Mouse (Mus musculus): ENCODE measurements around the gene Dapk2.
A peak's percentile ranks its signal among the peaks of the same experiment; 100 is the strongest.

The Dapk2 gene

DNA sequence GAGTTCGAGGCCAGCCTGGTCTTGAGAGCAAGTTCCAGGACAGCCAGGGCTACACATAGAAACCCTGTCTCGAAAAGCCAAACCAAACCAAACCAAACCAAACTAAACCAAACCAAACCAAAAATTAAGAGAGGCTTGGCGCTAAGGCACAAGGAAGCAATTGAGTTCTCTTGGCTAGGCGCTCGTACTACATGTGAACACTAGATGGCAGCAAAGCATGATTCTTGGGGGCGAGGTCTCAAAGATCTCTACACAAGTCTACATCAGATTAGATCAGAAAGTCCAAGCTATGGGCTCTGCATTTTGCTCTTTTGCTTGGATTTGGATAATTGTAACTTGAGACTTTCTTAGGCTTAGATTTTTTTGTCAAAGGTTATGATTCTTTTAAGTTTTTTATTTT lies 13.8 kb upstream of the Dapk2 start:
- peak; percentile 78 for DNase-seq

DNA sequence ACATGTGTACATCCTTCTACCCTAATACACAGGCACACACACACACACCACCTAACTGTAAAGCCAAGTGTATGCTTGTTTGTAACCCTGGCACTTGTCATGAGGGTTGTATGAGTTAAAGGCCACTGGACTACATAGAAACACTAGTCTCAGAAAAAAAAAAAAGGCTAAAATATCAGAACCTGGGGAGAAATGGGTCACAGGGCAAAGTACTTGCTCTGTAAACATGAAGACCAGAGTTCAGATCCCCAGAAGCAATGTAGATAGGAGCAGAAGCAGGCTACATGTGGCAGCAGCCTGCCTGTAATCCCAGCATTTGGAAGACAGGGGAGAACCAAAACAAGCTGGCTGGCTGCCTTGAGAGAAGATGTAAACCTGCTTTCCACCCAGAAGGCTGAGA lies 11.9 kb upstream of the Dapk2 start:
- DNase-seq, result no peak

DNA sequence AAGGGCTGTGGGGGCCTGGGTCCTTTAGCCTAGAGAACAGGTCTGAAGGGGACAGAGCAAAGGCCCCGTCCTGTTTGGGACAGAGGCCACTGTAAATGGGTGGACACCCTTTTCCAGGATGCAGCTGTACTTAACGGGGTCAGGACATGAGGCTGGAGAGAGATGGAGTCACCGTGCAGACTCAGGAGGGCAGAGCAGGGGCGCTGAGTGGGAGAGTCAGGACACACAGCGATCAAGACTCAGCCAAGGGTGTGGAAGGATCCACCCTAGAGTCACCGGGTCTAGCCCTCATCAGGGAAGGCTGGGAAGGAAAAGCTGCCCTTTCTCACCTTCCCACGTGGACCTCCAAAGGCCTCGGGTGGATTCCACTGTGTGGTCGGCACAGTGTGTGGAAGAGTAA lies 6.0 kb upstream of the Dapk2 start:
- no peak for DNase-seq

DNA sequence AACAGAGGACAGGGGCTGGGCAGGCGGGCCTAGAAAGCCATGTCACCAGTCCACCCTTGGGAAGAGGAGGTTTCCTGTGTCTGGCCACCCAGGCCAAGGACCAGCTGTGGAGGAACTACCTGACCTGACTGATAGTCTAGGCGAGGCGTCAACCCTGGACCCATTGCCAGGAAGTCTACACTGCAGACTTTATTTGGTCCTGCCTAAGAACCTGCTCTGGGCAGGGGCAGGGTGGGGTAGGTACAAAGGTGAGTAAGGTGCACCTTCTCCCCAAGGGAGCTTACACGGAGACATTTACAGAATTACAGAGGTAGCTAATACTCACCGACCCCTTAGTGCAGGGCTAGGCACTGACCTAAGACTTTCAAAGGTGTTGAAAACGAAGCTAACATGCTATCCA lies 4.4 kb upstream of the Dapk2 start:
- DNase-seq, result no peak

DNA sequence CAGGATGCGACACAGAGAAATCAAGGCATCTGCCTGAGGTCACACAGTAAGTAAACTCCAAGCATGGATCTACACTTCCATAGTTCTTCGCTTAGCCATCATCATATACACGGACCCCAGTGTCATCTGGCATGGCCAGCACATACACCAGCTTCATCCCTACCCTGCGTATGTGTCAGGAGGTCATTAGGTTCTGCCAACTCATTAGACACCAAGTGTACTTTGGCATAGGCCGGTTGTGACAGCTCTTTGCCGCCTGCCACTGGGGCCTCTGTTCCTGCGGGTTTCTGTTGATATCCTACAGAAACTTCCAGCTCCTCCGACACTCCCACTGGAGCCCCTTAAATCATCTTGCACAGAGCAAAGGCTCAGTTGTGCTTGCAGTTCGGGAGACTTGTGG lies 4.0 kb upstream of the Dapk2 start:
- no peak for DNase-seq

DNA sequence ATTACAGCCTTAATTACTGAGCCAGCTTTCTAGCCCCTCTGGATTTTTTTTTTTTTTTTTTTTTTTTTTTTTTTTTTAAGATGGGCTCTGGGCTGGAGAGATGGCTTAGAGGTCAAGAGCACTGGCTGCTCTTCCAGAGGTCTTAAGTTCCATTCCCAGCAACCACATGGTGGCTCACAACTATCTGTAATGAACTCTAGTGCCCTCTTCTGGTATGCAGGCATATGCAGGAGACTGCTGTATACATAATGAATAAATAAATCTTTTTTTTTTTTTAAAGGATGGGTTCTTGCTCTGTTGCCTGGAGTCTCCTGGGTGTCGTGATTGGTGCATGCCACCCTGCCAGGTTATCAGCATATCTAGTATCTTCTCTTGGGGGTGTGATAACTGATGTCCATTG lies 2.5 kb upstream of the Dapk2 start:
- DNase-seq, result no peak

DNA sequence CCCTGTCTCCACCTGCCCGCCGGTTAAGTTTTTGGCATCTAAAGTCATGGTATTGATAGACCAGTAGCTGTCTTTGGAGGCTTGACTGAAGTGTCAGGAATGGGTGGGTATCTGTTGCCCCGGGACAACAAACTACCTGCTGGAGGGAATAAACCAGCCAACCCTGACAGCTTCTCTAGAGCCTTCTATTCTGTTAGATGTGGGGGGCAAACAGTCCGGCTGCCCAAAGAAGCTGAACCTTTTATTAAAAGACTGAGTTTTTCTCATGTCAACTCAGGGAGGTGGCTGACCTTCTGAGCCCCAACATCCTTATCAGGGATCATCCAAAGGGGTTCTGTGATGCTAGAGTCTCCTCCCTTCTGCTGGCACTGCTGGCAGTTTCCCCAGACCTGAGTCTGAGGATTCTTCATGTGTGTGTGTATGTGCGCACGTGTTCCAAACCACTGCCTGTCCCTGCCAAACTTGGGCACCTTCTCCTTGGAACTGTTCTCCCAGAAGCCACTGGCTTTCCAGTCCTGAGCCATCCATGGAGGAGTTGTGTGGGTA lies 935 bp downstream of the Dapk2 start:
- no peak for DNase-seq

DNA sequence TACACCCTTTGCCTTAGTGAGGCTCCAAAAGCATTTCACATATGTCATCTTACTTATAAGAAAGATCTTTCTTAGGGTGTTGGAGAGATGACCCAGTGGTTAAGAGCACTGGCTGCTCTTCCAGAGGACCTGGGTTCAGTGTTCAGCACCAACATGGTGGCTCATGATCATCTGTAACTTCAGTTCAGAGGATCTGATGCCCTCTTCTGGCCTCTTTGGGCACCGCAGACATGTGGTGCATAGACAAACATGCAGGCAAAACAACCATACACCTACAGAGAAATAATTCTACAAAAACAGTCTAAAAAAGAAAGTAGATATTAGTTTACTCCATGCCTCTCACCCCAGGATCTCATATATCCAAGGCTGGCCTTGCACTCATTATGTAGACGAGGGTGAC lies 2.1 kb downstream of the Dapk2 start:
- no peak for DNase-seq

DNA sequence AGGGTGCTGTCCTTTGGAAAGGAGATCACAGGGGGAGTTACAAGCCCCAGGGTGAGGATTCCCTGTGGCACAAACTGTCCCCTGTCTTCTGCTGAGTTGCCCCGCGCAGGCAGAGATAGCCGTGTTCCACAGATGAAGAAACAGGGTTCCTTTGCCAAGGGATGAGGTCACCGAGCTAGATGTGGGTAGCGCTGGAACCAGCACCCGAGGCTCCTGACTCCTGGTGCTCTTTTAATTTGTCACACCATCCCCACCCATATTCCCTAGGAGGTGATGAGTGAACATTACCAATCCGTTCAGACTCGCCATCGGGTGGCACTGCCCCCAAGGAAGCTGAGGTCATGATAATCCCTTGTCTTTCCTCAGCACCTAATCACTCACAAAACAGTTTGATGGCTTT lies 5.0 kb downstream of the Dapk2 start:
- no peak for DNase-seq

DNA sequence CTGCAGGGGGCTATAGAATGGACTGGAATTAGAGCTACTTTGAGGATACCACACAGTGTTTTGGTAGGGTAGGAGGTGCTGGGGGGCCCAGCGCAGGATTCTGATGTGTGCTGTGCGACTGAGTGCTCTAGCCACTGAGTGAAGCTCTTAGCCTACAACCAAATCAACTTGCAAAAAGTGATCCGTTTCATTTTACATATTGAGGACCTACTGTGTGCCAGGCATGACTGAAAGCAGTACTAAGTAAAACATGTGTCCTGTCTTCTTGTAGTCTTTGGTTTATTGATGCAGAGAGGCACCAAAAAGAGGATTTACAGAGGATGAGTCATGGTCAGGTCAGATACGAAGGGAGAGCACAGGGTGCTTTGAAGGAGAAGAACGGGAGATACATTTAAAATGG lies 9.2 kb downstream of the Dapk2 start:
- DNase-seq, result no peak

DNA sequence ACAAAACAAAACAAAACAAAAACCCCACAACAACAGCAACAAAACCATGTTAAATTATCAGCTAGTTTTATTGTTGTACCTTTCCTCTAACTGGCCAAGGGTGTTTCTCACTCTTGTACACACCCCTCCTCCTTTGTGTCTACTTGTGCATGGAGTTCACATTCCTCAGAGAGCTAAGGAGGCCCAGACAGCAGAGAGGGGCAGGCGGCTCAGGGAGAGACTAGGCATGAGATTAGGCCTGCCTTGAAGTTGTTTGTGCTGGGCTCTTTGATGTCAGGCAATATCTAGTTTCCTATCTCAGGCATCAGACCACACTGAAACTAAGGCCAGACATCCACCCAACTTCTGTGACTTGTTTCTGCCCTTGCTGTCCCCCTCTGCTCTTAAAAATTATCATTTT lies 10.2 kb downstream of the Dapk2 start:
- no peak for DNase-seq

DNA sequence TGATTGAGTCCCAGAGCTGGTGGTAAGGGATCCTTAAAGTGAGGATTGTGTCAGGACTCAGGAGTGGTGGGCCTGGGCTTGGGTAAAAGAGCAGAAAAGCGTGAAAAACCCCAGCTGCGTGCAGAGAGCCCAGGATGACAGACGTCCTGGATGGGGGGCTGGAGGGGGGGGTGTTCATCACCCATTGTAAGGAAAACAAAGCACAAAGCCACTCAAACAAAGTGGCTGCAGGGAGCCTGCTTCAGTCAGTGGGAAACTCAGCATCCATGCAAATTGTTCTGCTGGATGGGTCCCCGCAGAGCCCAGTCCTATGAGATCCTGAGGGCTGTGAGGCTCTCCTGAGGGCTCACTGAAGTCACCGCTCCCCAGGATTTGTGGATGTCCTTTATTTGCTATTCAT lies 12.5 kb downstream of the Dapk2 start:
- DNase-seq, result no peak

DNA sequence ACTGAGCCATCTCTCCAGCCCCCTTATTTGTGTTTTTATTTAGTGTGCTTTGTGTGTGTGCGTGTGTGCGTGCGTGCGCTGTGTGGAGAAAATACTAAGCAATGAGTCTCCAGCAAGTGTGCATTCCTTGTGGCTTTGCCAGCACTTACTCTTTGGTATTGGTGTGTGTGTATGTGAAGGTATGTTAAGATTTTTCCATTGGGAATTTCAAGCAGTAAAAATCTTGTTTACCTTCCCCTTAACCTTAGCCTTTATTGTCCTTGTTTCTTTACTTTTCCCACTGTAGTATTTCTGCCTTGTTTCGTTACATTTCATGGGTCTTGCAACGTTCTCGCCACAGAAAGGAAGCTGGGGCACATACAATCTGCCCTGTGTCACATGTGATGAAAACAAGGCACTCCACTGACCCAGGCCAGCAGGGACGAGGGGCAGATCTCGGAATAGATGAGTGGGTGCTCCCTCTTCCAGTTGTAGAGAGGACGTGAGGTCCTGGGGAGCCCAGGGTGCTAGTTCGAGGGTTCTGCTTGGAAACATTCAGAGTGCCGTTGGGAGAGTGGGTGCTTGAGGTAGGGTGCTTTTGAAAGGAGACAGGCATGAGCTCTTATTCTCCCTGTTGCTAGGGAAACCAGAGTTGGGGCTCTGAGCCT lies 13.4 kb downstream of the Dapk2 start:
- DNase-seq, result no peak

DNA sequence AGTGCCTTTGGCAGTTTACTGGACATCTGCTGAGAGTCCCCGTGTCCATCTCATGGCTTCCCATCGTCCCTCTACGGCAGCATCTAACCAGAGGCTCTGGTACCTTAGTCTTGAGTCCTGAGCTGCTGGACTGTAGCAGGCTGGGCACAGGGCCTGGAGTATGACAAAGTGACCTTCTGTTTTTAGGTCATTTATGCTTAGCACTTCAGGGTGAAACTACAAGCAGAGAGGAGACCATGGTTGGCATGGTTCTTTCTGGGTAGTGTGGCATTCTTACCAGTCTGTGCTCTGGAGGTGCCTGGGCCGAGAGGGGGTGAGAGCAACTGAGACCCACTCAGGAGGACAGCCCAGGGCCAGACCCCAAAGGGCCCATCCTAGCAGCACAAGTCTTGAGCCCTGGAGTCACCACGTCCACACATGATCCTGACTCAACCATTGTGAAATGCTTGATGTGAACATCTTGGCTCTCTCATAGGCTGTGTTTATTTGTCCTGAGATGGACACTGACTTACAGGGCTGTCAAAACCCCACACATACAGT lies 15.4 kb downstream of the Dapk2 start:
- DNase-seq, result no peak

DNA sequence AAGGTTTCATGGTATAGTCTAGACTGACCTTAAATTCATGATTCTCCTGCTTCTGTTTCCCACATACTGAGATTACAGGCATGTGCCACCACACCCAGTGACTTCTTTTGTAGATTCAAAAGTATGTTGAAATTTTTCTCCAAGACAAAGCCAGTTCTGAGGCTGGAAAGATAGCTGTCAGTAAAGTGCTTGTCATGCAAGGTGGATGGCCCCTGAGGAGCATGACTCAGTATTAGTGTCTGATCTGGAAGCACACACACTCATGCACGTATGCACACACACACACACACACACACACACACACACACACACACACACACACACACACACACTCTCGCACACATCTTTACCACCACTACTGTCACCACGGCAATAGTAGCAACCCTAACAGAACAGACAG lies 17.0 kb downstream of the Dapk2 start:
- no peak for DNase-seq

DNA sequence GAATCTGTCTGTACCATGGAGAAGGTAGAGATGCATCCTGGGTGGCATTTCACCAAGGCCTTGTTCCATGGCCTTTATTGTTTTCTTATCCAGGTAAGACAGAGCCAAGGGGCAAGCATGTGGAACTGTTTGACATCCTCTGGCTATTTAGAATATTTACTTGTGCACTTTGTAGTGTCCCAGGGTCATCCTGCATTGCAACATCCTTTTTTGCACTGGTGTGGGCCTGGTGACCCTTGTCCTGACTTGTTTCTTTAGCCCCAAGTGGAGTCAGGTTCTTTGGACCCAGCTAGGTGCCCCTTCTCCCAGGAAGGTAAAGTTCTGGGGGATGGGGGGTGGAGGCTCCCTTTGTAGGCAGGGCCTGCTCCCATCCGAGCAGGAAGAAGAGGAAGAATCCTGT lies 20.0 kb downstream of the Dapk2 start:
- no peak for DNase-seq

DNA sequence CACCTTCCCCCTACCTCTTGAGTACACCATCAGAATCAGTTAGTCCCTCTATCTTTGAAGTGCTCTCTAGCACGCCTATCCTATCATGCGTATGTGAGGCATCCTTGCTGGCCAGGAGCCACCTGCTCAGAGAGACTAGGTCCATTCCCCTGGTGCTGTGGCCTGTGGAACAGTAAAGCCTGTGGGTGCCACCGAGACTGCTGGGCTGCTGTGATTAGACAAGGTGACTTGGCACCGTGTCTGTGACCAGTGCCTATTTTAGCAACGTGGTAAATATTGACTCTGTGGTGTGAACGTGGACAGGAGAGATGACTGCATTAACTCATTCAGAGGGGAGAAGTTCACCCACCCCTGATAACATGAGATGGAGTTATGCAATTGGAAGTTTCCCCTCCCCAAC lies 21.8 kb downstream of the Dapk2 start:
- DNase-seq, result no peak

DNA sequence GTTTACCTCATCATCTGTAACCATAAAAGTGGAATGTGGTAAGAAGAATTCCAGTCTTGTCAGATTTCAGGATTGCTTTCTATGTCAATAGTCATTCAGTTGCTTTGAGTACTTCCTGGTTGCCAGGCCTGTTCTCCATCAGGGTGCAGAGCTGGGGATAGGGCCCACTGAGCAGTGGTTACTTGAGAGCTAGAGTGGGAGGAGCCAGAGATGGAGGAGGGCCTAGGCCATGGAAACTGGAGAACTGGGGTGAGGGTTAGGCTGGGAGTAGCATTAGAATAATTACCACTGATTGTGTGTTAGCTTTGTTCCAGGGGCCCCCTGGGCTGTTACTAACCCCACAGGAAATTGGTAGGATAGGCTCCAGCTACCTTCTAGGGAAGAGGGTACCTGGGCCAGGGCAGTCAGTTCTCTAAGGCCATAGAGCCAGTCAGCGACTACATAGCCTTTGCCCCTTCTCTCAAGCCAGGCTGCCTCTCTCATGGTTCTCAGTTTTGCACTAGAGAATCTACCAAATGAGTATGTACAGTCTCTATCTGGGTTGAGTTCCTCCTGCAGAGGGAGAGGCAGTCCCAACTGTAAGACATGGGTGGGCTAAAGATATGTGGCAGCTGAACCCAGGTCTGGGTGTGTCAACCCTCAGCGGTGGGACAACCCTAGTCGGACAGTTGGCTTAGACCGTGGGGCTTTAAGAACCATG lies 23.3 kb downstream of the Dapk2 start:
- no peak for DNase-seq

DNA sequence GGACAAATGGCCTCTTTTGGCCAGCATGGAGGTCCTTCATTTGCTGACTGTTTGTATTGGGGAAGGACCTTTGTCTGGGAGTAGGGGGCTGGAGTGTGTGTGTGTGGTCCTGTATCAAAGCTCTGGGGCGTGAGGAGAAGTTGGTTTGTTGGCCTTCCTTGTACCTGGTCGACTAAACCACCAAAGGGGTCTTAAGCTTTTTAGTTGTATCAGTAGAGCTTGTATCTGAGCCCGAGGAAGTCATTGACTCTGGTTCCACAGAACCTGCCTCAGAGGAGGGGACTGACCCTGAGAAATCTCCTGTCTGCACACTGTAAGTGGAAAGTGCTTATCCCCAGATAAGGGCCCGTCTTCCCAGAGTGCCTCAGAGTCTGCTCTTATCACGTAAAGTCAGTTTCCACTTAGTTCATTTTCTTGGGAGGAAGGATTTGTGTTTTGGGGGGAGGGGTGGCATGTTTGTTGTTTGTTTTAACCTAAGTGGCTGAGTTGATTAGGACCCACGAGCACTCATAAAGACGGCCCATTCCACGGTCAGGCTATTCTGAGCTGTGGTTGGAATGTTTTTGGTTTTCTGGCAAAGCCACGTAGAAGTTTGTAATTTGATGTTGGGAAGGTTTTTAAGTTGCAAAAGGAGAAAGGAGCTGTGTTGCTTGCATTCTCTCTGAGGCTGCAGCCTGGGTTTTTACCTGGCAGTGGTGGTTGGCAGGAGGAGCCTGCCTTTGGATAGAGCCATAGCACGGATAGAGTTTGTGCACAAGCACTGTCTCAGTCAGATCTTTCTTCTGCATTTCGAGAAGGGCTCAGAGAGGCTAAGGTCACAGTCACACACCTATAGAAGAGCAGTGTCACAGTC lies 24.0 kb downstream of the Dapk2 start:
- DNase-seq, result no peak

DNA sequence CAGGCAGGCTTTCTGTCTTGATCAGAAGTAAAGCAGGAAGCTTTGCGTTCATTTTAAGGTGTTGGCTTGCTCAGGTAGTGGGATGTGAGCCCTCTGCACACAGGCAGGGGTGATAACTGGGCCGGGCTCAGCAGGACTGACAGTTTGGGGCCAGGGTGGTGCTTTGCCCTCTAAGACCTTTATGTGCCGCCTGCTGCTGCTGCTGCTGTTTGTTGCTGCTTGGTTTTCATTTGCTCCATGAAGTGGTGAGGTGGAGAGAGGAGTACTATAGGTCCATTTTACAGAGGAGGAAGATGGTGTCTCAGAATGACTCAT lies 24.6 kb downstream of the Dapk2 start:
- no peak for DNase-seq

DNA sequence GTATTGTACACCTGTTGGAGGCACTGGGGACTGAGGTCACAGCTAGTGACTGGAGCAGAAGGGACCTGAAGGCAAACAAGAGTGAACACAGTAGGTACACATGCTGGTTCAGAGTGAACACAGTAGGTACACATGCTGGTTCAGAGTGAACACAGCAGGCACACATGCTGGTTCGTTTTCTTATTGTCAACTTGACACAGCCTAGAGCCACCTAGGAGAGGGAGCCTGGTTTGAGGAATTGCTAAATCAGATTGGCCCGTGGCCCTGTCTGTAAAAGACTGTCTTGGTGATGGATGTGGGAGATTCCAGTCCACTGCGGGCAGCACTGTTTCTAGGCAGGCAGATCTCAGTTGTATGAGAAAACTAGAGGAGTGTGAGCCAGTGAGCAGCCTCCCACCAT lies 25.0 kb downstream of the Dapk2 start:
- no peak for DNase-seq

DNA sequence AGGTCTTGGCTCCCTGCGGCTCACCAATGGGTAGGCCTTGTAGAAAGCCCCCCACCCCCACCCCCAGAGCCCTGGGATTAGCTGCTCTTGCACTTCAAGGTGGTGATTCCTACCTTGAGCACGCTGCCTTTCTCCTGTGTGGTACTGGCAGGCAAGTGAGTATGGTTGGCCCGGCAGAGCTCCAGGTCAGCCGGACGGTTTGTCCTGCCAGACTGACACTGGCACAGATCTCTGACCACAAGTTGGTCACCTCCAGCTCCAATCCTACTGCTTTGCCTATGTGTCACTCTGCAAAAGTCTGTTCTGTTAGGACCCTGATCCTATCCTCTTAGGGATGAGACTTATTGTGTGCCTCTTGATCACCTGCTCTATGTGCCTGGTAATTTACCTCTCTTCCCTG lies 26.5 kb downstream of the Dapk2 start:
- no peak for DNase-seq

DNA sequence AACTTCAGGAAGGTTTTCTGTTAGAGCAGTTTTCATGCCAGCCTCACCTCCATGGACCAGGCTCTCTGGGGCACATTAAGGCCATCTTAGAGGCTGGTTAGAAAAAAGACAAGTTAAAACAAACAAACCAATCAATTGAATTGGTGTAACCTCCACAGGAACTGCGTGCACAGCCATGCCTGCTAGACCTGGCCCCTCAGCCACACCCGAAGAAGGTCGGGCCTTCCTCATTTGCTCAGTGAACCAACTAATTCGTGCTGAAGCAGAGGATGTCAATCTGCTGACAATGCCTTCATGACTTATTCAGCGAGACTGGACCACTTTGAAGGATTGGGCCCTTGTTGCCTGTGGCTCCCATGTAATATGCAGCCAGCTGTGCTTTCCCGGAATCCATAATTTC lies 28.4 kb downstream of the Dapk2 start:
- DNase-seq, result no peak

DNA sequence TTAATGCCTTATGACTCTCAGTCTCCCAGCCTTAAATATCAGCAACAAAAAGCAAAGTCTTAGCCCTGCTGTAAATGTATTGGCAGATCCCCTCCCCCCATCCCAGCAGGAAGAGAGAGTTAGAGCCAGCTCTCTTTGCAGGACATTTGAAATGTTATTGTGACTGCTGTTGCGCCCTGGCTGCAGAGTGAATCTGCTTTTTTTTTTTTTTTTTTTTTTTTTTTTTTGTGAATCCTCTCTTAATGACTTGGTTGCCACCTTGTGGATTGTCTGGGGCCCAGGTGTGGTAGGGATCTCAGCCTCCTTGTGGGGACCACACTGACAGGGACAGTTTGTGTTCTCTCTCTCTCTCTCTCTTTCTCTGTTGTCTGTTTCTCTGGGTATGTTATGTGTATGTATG lies 31.0 kb downstream of the Dapk2 start:
- no peak for DNase-seq
